Mouse (Mus musculus): ENCODE results near the gene Trim46. TPM values are rescaled to one million over a fixed set of nuclear protein-coding genes. Genes with fewer than 3 reads are reported as not detected.

Trim46 gene
- polyA plus RNA-seq, 1 experiment = 15.2 TPM

GRCm38 (mm10) chr3:89231345-89231744, 14.8 kb downstream of the Trim46 start:
- Histone ChIP-seq H3K4me3 (no peak overlapping the region), H3K79me2 (ENCODE audit: control insufficient read depth, insufficient read depth) (no peaks in the 10 kb centered on the region), H3K4me2 (ENCODE audit: low read depth) (no peak overlapping the region), H3K27me3 (ENCODE audit: control insufficient read depth, insufficient read depth, insufficient read length) (no peaks in the 10 kb centered on the region), H3K36me3 (ENCODE audit: control insufficient read depth, insufficient read depth) (no peaks in the 10 kb centered on the region), H3ac (ENCODE audit: control insufficient read depth, insufficient read length) (no peak overlapping the region)
- TF ChIP-seq MYOG (IDR thresholded peaks at IDR 0.05; ENCODE audit: control insufficient read depth in 1 of 3, insufficient read depth in 1 of 3, insufficient read length in 2 of 3, low read depth in 2 of 3) (no peak), TCF12 (IDR thresholded peaks at IDR 0.05; ENCODE audit: insufficient read depth, poor library complexity, severe bottlenecking) (no peak), E2F4 (IDR thresholded peaks at IDR 0.05; ENCODE audit: insufficient read depth) (no peak), MYOD1 (IDR thresholded peaks at IDR 0.05; ENCODE audit: control insufficient read depth in 1 of 3, insufficient read length in 2 of 3, low read depth in 2 of 3) (no peak), CEBPB (IDR thresholded peaks at IDR 0.05; ENCODE audit: insufficient read depth, poor library complexity, severe bottlenecking) (no peak), POLR2AphosphoS2 (IDR thresholded peaks at IDR 0.05; ENCODE audit: insufficient read length, low read depth) (no peak), POLR2A (IDR thresholded peaks at IDR 0.05; ENCODE audit: insufficient read length, low read depth) (no peak), USF1 (IDR thresholded peaks at IDR 0.05; ENCODE audit: low read depth) (no peak), REST (IDR thresholded peaks at IDR 0.05; ENCODE audit: insufficient read depth, insufficient read length) (no peak)

GRCm38 (mm10) chr3:89230561-89230960, 15.5 kb downstream of the Trim46 start:
- no peak overlapping the region for H3ac ChIP-seq (ENCODE audit: control insufficient read depth, insufficient read length)
- no peak overlapping the region for H3K4me3 ChIP-seq
- H3K27me3 ChIP-seq (ENCODE audit: control insufficient read depth, insufficient read depth, insufficient read length) = no peaks in the 10 kb centered on the region
- no peak for TF ChIP-seq REST (IDR thresholded peaks at IDR 0.05; ENCODE audit: insufficient read depth, insufficient read length)
- TF ChIP-seq POLR2AphosphoS2 (IDR thresholded peaks at IDR 0.05; ENCODE audit: insufficient read length, low read depth) = peak; percentile 23
- no peak overlapping the region for H3K4me2 ChIP-seq (ENCODE audit: low read depth)
- H3K36me3 ChIP-seq (ENCODE audit: control insufficient read depth, insufficient read depth) = no peaks in the 10 kb centered on the region
- no peaks in the 10 kb centered on the region for H3K79me2 ChIP-seq (ENCODE audit: control insufficient read depth, insufficient read depth)

GRCm38 (mm10) chr3:89229276-89229675, 16.8 kb downstream of the Trim46 start:
- Histone ChIP-seq H3K4me3 (no peak overlapping the region), H3K4me2 (ENCODE audit: low read depth) (no peak overlapping the region), H3K79me2 (ENCODE audit: control insufficient read depth, insufficient read depth) (no peaks in the 10 kb centered on the region), H3K36me3 (ENCODE audit: control insufficient read depth, insufficient read depth) (no peaks in the 10 kb centered on the region), H3K27me3 (ENCODE audit: control insufficient read depth, insufficient read depth, insufficient read length) (no peaks in the 10 kb centered on the region), H3ac (ENCODE audit: control insufficient read depth, insufficient read length) (no peak overlapping the region)
- TF ChIP-seq MYOD1 (IDR thresholded peaks at IDR 0.05; ENCODE audit: control insufficient read depth in 1 of 3, insufficient read length in 2 of 3, low read depth in 2 of 3) (no peak), TCF3 (IDR thresholded peaks at IDR 0.05; ENCODE audit: insufficient read length, low read depth) (no peak), POLR2AphosphoS2 (IDR thresholded peaks at IDR 0.05; ENCODE audit: insufficient read length, low read depth) (no peak), REST (IDR thresholded peaks at IDR 0.05; ENCODE audit: insufficient read depth, insufficient read length) (no peak), TCF12 (IDR thresholded peaks at IDR 0.05; ENCODE audit: insufficient read depth, poor library complexity, severe bottlenecking) (no peak), CEBPB (IDR thresholded peaks at IDR 0.05; ENCODE audit: insufficient read depth, poor library complexity, severe bottlenecking) (no peak), SRF (IDR thresholded peaks at IDR 0.05; ENCODE audit: control insufficient read depth, insufficient read length, low read depth) (no peak), USF1 (IDR thresholded peaks at IDR 0.05; ENCODE audit: low read depth) (no peak), E2F4 (IDR thresholded peaks at IDR 0.05; ENCODE audit: insufficient read depth) (no peak), POLR2A (IDR thresholded peaks at IDR 0.05; ENCODE audit: insufficient read length, low read depth) (no peak), MYOG (IDR thresholded peaks at IDR 0.05; ENCODE audit: control insufficient read depth in 1 of 3, insufficient read depth in 1 of 3, insufficient read length in 2 of 3, low read depth in 2 of 3) (no peak), MAX (IDR thresholded peaks at IDR 0.05; ENCODE audit: low read depth) (no peak)

- H3ac ChIP-seq (ENCODE audit: control insufficient read depth, insufficient read length) = no peak within 1 kb of the TSS
- TF ChIP-seq SRF (IDR thresholded peaks at IDR 0.05; ENCODE audit: control insufficient read depth, insufficient read length, low read depth) (no peak), USF1 (IDR thresholded peaks at IDR 0.05; ENCODE audit: low read depth) (no peak), TCF3 (IDR thresholded peaks at IDR 0.05; ENCODE audit: insufficient read length, low read depth) (no peak), TCF12 (IDR thresholded peaks at IDR 0.05; ENCODE audit: insufficient read depth, poor library complexity, severe bottlenecking) (no peak), E2F4 (IDR thresholded peaks at IDR 0.05; ENCODE audit: insufficient read depth) (no peak), MYOG (IDR thresholded peaks at IDR 0.05; ENCODE audit: control insufficient read depth in 1 of 3, insufficient read depth in 1 of 3, insufficient read length in 2 of 3, low read depth in 2 of 3) (no peak), MYOD1 (IDR thresholded peaks at IDR 0.05; ENCODE audit: control insufficient read depth in 1 of 3, insufficient read length in 2 of 3, low read depth in 2 of 3) (no peak)
- H3K4me3 ChIP-seq = peak within 1 kb of the TSS; percentile 22
- no peaks in the 10 kb centered on the region for H3K79me2 ChIP-seq (ENCODE audit: control insufficient read depth, insufficient read depth)
- peak within 1 kb of the TSS; percentile 70 for H3K4me2 ChIP-seq (ENCODE audit: low read depth)
- H3K36me3 ChIP-seq (ENCODE audit: control insufficient read depth, insufficient read depth) = no peaks in the 10 kb centered on the region
- H3K27me3 ChIP-seq (ENCODE audit: control insufficient read depth, insufficient read depth, insufficient read length) = no peaks in the 10 kb centered on the region
Observed at GRCm38 (mm10) chr3:89228836-89229235, 17.3 kb downstream of the Trim46 start, which contains the start of gene Muc1. Muc1 (plus strand) TSS chr3:89229057.

GRCm38 (mm10) chr3:89228180-89228549, 17.9 kb downstream of the Trim46 start:
- H3K4me2 ChIP-seq (ENCODE audit: low read depth) = peak overlapping the region; percentile 70
- no peaks in the 10 kb centered on the region for H3K79me2 ChIP-seq (ENCODE audit: control insufficient read depth, insufficient read depth)
- H3K27me3 ChIP-seq (ENCODE audit: control insufficient read depth, insufficient read depth, insufficient read length) = no peaks in the 10 kb centered on the region
- peak overlapping the region; percentile 22 for H3K4me3 ChIP-seq
- no peak overlapping the region for H3ac ChIP-seq (ENCODE audit: control insufficient read depth, insufficient read length)
- TF ChIP-seq CEBPB (IDR thresholded peaks at IDR 0.05; ENCODE audit: insufficient read depth, poor library complexity, severe bottlenecking) (no peak), E2F4 (IDR thresholded peaks at IDR 0.05; ENCODE audit: insufficient read depth) (no peak), USF1 (IDR thresholded peaks at IDR 0.05; ENCODE audit: low read depth) (no peak), TCF3 (IDR thresholded peaks at IDR 0.05; ENCODE audit: insufficient read length, low read depth) (no peak), MYOD1 (IDR thresholded peaks at IDR 0.05; ENCODE audit: control insufficient read depth in 1 of 3, insufficient read length in 2 of 3, low read depth in 2 of 3) (no peak), POLR2A (IDR thresholded peaks at IDR 0.05; ENCODE audit: insufficient read length, low read depth) (no peak), MYOG (IDR thresholded peaks at IDR 0.05; ENCODE audit: control insufficient read depth in 1 of 3, insufficient read depth in 1 of 3, insufficient read length in 2 of 3, low read depth in 2 of 3) (no peak), MAX (IDR thresholded peaks at IDR 0.05; ENCODE audit: low read depth) (no peak), REST (IDR thresholded peaks at IDR 0.05; ENCODE audit: insufficient read depth, insufficient read length) (no peak), POLR2AphosphoS2 (IDR thresholded peaks at IDR 0.05; ENCODE audit: insufficient read length, low read depth) (no peak), TCF12 (IDR thresholded peaks at IDR 0.05; ENCODE audit: insufficient read depth, poor library complexity, severe bottlenecking) (no peak), SRF (IDR thresholded peaks at IDR 0.05; ENCODE audit: control insufficient read depth, insufficient read length, low read depth) (no peak)
- no peaks in the 10 kb centered on the region for H3K36me3 ChIP-seq (ENCODE audit: control insufficient read depth, insufficient read depth)

All from myocyte (in vitro differentiated cells).